Mouse (Mus musculus) intestine, embryonic 14.5 days (tissue): Measurements from ENCODE around the gene Coa4. TPM values are rescaled to one million over a fixed set of nuclear protein-coding genes. Genes with fewer than 3 reads are reported as not detected.

ENCODE experiments used
- ATAC-seq: fragments of 200-750 bp; cut with Nextera tagmentation; replicated peaks from 2 replicates; pipeline ENCODE4 v1.8.0; 2017; ENCODE audit warnings: low read depth, moderate number of reproducible peaks, moderate TSS enrichment, moderate library complexity; ENCODE audit not compliant: low FRiP score, low TSS enrichment
- DNase-seq: peaks from one replicate; pipeline ENCODE4 v3.0.0-alpha.2; 2018; ENCODE audit warnings: low spot score
- H3K27ac ChIP-seq: fragments of 300-500 bp; sonication (generic); 2 replicates; pipeline ENCODE4 v1.5.1; 2014; ENCODE audit warnings: low read depth, mild to moderate bottlenecking, control low read depth
- H3K27me3 ChIP-seq: fragments of 300-500 bp; sonication (generic); replicated peaks from 2 replicates; pipeline ENCODE4 v1.6.1; 2014; ENCODE audit warnings: low read length, control low read depth; ENCODE audit not compliant: control insufficient read depth, insufficient read depth
- H3K36me3 ChIP-seq: fragments of 300-500 bp; sonication (generic); 2 replicates; pipeline ENCODE4 v1.6.1; 2014; ENCODE audit warnings: low read length, control low read depth; ENCODE audit not compliant: control insufficient read depth, insufficient read depth
- H3K4me1 ChIP-seq: fragments of 300-500 bp; sonication (generic); replicated peaks from 2 replicates; pipeline ENCODE4 v1.6.1; 2014; ENCODE audit warnings: low read length, control low read depth, mixed read lengths; ENCODE audit not compliant: control insufficient read depth, insufficient read depth
- H3K4me2 ChIP-seq: fragments of 300-500 bp; sonication (generic); 2 replicates; pipeline ENCODE4 v1.6.1; 2014; ENCODE audit warnings: low read length
- H3K4me3 ChIP-seq: fragments of 300-500 bp; sonication (generic); 2 replicates; pipeline ENCODE4 v1.5.1; 2014; ENCODE audit warnings: low read depth, low read length, control low read depth, mixed read lengths
- H3K9ac ChIP-seq: fragments of 300-500 bp; sonication (generic); 2 replicates; pipeline ENCODE4 v1.6.1; 2014; ENCODE audit warnings: mild to moderate bottlenecking, low read length
- H3K9me3 ChIP-seq: fragments of 300-500 bp; sonication (generic); 2 replicates; pipeline ENCODE4 v1.6.1; 2016; ENCODE audit warnings: low read length, control low read depth; ENCODE audit not compliant: control insufficient read depth
- WGBS: fragments of 180-500 bp; shearing (Covaris S2); extraction: QIAGEN DNeasy Blood & Tissue Kit; methylation state at CpG from one replicate; pipeline ENCODE4 v1.1.7; 2014; 5-methylcytosine and 5-hydroxymethylcytosine counted together
- polyA plus RNA-seq: library from polyadenylated mRNA; unstranded; fragments of >200 nt; fragmentation: Nextera tagmentation; extraction: Ambion mirVana; gene quantifications from 2 replicates; pipeline ENCODE4 v1.2.1, GENCODE M21; 2014

Gene Coa4
- polyA plus RNA-seq, 1 experiment from 2014 or later = 36.9 TPM

- WGBS = 27% methylated on average over 7 of the region's 7 CpGs
- peak overlapping the region; percentile 64 for H3K4me3 ChIP-seq
- H3K9me3 ChIP-seq = no peaks in the 10 kb centered on the region
- H3K9ac ChIP-seq = peak overlapping the region; percentile 61
- H3K27me3 ChIP-seq = no peaks in the 10 kb centered on the region
- peaks cover 18% of the 10 kb centered on the region for H3K36me3 ChIP-seq
- H3K4me2 ChIP-seq = peak overlapping the region; percentile 56
- DNase-seq (no peak), ATAC-seq (no peak)
- peaks cover 6% of the 10 kb centered on the region for H3K4me1 ChIP-seq
- H3K27ac ChIP-seq = peak overlapping the region; percentile 79
Measured at GRCm38 (mm10) chr7:100537519-100537902, 640 bp downstream of the Coa4 start.

- WGBS = 94% methylated on average over 9 of the region's 9 CpGs
- Histone ChIP-seq H3K27ac (no peak overlapping the region), H3K9me3 (no peaks in the 10 kb centered on the region), H3K4me1 (no peaks in the 10 kb centered on the region; the same call in 1 of the 2 replicates), H3K4me2 (no peak overlapping the region), H3K36me3 (peaks cover 18% of the 10 kb centered on the region), H3K9ac (no peak overlapping the region), H3K27me3 (no peaks in the 10 kb centered on the region), H3K4me3 (no peak overlapping the region)
- no peak for DNase-seq
- ATAC-seq = no peak
Measured at GRCm38 (mm10) chr7:100539516-100539915, 2.6 kb downstream of the Coa4 start.

GRCm38 (mm10) chr7:100544437-100544836 is 7.6 kb downstream of the Coa4 start:
- no peaks in the 10 kb centered on the region for H3K9me3 ChIP-seq
- no peak overlapping the region for H3K4me3 ChIP-seq
- H3K4me1 ChIP-seq = no peaks in the 10 kb centered on the region
- H3K27ac ChIP-seq = no peak overlapping the region
- H3K4me2 ChIP-seq = no peak overlapping the region
- 57% methylated on average over 1 of the region's 1 CpGs for WGBS
- ATAC-seq (peak; percentile 46; the same call in 1 of the 2 replicates), DNase-seq (no peak)
- no peak overlapping the region for H3K9ac ChIP-seq
- H3K27me3 ChIP-seq = no peaks in the 10 kb centered on the region
- peaks cover 34% of the 10 kb centered on the region for H3K36me3 ChIP-seq

- no peak overlapping the region for H3K4me3 ChIP-seq
- no peaks in the 10 kb centered on the region for H3K4me1 ChIP-seq
- ATAC-seq = no peak
- WGBS = 31% methylated on average over 4 of the region's 4 CpGs
- no peak overlapping the region for H3K4me2 ChIP-seq
- no peak overlapping the region for H3K27ac ChIP-seq
- no peak for DNase-seq
- H3K9me3 ChIP-seq = no peaks in the 10 kb centered on the region
- no peak overlapping the region for H3K9ac ChIP-seq
- peaks cover 47% of the 10 kb centered on the region for H3K36me3 ChIP-seq
- H3K27me3 ChIP-seq = no peaks in the 10 kb centered on the region
Measured at GRCm38 (mm10) chr7:100547631-100548030, 10.8 kb downstream of the Coa4 start.

- Histone ChIP-seq H3K4me1 (peaks cover 3% of the 10 kb centered on the region; the same call in 1 of the 2 replicates), H3K36me3 (peaks cover 47% of the 10 kb centered on the region), H3K9ac (no peak overlapping the region), H3K9me3 (no peaks in the 10 kb centered on the region), H3K27ac (no peak overlapping the region), H3K4me3 (no peak overlapping the region), H3K27me3 (no peaks in the 10 kb centered on the region), H3K4me2 (no peak overlapping the region)
- no peak for DNase-seq
- WGBS = 97% methylated on average over 3 of the region's 3 CpGs
- ATAC-seq = no peak
Measured at GRCm38 (mm10) chr7:100549796-100550195, 12.9 kb downstream of the Coa4 start.

- WGBS = 57% methylated on average over 5 of the region's 5 CpGs
- peaks cover 47% of the 10 kb centered on the region for H3K36me3 ChIP-seq
- H3K27me3 ChIP-seq = no peaks in the 10 kb centered on the region
- H3K9me3 ChIP-seq = no peaks in the 10 kb centered on the region
- H3K4me2 ChIP-seq = no peak overlapping the region
- peaks cover 5% of the 10 kb centered on the region; the same call in 1 of the 2 replicates for H3K4me1 ChIP-seq
- DNase-seq = no peak
- H3K9ac ChIP-seq = no peak overlapping the region
- H3K4me3 ChIP-seq = no peak overlapping the region
- no peak overlapping the region for H3K27ac ChIP-seq
- no peak for ATAC-seq
Measured at GRCm38 (mm10) chr7:100550338-100551007, 13.6 kb downstream of the Coa4 start.

GRCm38 (mm10) chr7:100554939-100555338 is 18.1 kb downstream of the Coa4 start:
- Histone ChIP-seq H3K36me3 (peaks cover 19% of the 10 kb centered on the region), H3K9ac (no peak overlapping the region), H3K27ac (peak overlapping the region; percentile 81), H3K4me2 (no peak overlapping the region), H3K4me1 (peaks cover 5% of the 10 kb centered on the region; the same call in 1 of the 2 replicates), H3K27me3 (no peaks in the 10 kb centered on the region), H3K9me3 (no peaks in the 10 kb centered on the region), H3K4me3 (no peak overlapping the region)
- DNase-seq (no peak), ATAC-seq (peak; percentile 77; the same call in 1 of the 2 replicates)
- WGBS = 57% methylated on average over 5 of the region's 5 CpGs

- ATAC-seq (no peak; the same call in 1 of the 2 replicates), DNase-seq (peak; percentile 60)
- Histone ChIP-seq H3K36me3 (peaks cover 14% of the 10 kb centered on the region), H3K27ac (peak overlapping the region; percentile 81), H3K4me2 (no peak overlapping the region), H3K27me3 (no peaks in the 10 kb centered on the region), H3K9me3 (no peaks in the 10 kb centered on the region), H3K9ac (no peak overlapping the region), H3K4me1 (peaks cover 5% of the 10 kb centered on the region; the same call in 1 of the 2 replicates), H3K4me3 (no peak overlapping the region)
- 37% methylated on average over 13 of the region's 13 CpGs for WGBS
Measured at GRCm38 (mm10) chr7:100555431-100555951, 18.6 kb downstream of the Coa4 start.

- no peak overlapping the region for H3K4me3 ChIP-seq
- H3K27me3 ChIP-seq = no peaks in the 10 kb centered on the region
- no peak overlapping the region for H3K4me2 ChIP-seq
- H3K9me3 ChIP-seq = no peaks in the 10 kb centered on the region
- ATAC-seq (no peak), DNase-seq (no peak)
- 62% methylated on average over 5 of the region's 5 CpGs for WGBS
- H3K4me1 ChIP-seq = peaks cover 5% of the 10 kb centered on the region; the same call in 1 of the 2 replicates
- no peak overlapping the region for H3K9ac ChIP-seq
- no peak overlapping the region for H3K27ac ChIP-seq
- peaks cover 3% of the 10 kb centered on the region; the same call in 1 of the 2 replicates for H3K36me3 ChIP-seq
Measured at GRCm38 (mm10) chr7:100557241-100557640, 20.4 kb downstream of the Coa4 start.
